Mouse (Mus musculus): ENCODE measurements at regions not wholly inside any gene's neighbourhood (a gene's known extent, or its start where the extent isn't known, plus 50 kb on each side); places are given as distances from the start of the nearest gene placed in this dataset.
"Not testable (repeated sequence)": the region's sequence is repeated elsewhere in the genome, so short reads cannot be mapped to it uniquely, and the experiment has no call there.

- no peak for DNase-seq (ENCODE audit: low spot score)
Measured at GRCm38 (mm10) chr3:22285904-22286303, 209.5 kb downstream of the Tbl1xr1 start.

GRCm38 (mm10) chr3:22293466-22293865 is 217.0 kb downstream of the Tbl1xr1 start:
- no peak for DNase-seq (ENCODE audit: low spot score)

DNA sequence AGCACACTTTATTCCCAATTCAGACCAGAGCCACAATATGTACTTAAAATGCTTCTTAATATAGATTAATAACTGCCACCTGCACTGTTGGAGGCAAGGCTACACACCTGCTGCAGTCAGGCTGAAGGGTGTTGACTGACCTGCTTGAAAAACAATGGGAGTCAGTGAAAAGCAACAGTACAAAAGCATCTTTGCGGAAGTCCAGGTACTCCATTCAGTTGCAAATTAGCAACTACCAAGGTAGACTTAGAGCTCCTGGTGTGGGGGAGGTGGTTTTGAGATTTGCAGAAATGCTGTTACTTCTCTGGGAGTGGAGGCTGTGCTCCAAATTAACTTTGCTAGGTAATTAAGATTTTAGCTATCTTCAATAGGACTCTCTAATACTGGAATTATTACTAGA is 217.6 kb downstream of the Tbl1xr1 start:
- DNase-seq (ENCODE audit: low spot score): not testable (repeated sequence)

GRCm38 (mm10) chr3:22296925-22297324 is 220.5 kb downstream of the Tbl1xr1 start:
- DNase-seq (ENCODE audit: low spot score): not testable (repeated sequence)

GRCm38 (mm10) chr3:22297831-22298230 is 221.4 kb downstream of the Tbl1xr1 start:
- not testable (repeated sequence) for DNase-seq (ENCODE audit: low spot score)

DNA sequence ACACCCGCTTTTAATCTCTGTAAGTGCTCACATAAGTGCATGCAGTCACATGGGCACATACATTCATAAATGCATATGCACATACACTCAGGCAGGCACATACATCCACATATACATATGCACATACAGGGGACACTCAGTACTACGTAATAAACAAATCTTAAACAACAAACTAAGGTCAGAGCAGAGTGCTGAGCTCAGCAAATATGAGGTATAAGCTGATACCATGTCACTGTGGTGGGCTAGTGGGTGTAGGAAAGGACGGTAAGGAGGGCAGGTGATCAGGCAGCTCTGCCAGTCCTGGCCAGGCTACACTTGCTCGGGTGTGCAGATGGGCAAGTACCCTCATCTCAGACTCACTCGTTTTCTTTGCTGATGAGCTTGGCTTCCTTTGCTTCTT is 224.1 kb downstream of the Tbl1xr1 start:
- no peak for DNase-seq (ENCODE audit: low spot score)

GRCm38 (mm10) chr3:22301991-22302517 is 225.6 kb downstream of the Tbl1xr1 start:
- DNase-seq (ENCODE audit: low spot score): no peak

GRCm38 (mm10) chr3:22304145-22304544 is 227.7 kb downstream of the Tbl1xr1 start:
- DNase-seq (ENCODE audit: low spot score): no peak

DNA sequence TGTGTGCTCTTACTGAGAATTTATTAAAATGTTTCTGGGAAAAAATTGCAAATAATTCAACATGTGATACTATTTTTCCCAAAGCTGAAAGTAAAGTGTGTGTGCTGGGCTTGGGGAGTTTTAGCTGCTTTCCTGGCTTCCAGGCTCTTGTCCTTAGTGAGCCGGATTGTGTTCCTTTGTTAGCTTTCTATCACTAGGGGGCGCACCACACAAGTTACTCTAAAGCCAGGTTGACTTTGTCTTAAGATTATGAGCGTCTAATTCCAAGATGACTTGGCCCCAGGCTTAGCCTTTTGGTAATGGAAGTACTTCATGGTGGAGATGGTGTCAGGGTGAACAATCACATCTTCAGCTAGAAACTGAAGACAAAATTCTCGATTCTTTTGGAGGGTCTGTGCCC is 230.2 kb downstream of the Tbl1xr1 start:
- peak; percentile 7 for DNase-seq (ENCODE audit: low spot score)

DNA sequence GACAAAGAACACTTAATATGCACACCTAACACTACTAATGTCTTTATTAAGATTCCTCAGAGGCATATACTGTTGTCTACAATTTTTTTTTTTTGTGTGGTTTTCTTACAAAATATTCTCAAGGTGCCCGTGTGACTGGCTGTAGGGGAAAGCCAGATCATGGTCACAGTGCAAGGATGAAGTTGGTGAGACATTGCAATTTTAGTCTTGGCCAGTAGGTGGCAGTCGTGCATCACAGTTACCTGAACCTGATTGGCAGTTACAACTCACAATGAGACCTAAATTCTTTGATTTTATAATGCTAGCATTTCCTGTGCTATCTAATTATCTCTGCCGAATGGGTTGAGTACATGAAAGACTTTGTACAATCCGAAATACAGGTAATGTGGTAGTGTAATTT is 232.5 kb downstream of the Tbl1xr1 start:
- DNase-seq (ENCODE audit: low spot score): peak; percentile 72

DNA sequence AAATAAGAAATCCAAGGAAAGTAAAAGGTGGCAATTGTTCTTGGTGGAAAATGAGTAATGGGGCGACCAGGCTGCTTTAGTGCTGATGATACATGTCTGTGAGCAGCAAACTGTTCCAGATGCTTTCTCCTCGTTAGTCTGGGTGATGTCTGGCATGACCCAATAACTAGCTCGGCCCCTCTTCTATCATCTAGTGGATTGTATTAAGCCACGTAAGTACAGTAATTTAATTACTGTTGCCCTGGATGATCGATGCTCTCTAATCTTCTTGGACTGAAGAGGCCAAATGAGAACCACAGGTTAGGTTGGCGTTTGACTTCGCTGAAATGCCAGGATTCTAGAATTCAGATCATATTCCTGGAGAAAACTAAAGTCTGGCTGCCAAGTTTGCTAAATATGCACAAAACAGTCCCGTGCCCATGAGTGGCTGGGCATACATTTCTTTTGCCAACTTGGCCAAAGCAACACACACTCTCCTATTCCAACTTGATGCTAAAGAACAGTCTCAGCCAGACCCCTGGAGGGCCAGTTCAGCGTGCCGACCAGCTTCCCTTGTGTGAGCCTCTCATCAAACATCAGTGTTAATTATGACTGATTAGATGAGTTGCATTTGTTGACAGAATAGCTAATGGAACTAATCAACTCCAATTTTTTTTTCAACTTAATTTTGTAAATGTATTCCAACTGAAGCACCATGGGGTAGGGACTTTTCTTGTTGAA is 240.2 kb downstream of the Tbl1xr1 start:
- DNase-seq (ENCODE audit: low spot score): no peak

DNA sequence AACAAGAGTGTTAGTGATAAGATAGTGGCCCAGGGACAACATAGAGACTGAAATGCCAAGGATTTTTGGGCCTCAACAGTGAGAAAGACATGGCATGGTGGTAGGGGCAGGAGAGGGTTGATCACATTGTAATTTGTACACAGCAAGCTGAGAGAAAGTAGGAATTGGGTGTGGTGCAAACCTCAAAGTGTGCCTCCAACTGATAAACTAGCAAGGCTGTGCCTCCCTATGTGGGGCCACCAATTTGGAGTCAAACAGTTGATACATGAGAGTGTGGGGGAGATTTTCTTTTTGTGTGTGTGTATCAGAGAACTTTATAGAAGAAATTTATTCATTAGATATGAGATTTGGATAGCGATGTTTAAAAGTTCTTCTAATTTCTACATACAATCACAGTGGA is 244.0 kb downstream of the Tbl1xr1 start:
- not testable (repeated sequence) for DNase-seq (ENCODE audit: low spot score)

DNA sequence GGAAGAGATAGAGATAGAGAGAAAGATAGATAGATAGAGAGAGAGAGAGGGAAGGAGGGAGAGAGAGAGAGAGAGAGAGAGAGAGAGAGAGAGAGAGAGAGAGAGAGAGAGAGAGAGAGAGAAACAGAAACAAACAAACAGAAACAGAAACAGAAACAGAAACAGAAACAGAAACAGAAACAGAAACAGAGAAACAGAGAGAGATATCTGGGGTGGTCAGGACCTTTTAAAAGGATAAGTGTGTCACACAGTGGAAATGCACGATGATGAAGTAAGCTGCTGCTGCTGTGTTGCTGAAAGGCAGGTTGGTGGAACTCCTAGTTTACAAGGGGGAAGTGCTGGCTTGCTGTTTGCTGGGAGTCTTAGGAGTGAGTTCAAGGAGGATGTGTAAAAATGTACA is 254.8 kb downstream of the Tbl1xr1 start:
- no peak for DNase-seq (ENCODE audit: low spot score)

Measured in adipocyte (in vitro differentiated cells).